18 mouse cellular contexts compared by ENCODE assay signal in genomic region chr3:87785626-87786214, GRCm38 (mm10). TPM values are rescaled to one million over a fixed set of nuclear protein-coding genes. Genes with fewer than 3 reads are reported as not detected.
DNase-seq lines count a peak whose midpoint lies in the region; ATAC-seq and TF ChIP-seq lines count a peak whose summit lies in the region.
"Had no signal": no experiment of that assay in that cellular context is flagged by ENCODE, and none has a peak within 500 bp of the region (broad histone marks: within the 10 kb centered on the region; RNA-seq: fewer than 3 reads in every experiment).

No protein-coding gene starts in this region.

- WGBS in heart, embryonic 16.5 days = 10% methylated on average over 6 of the region's 6 CpGs
- 13% methylated on average over 6 of the region's 6 CpGs for WGBS in heart, embryonic 12.5 days
- WGBS in lung, embryonic 16.5 days = 20% methylated on average over 6 of the region's 6 CpGs
- WGBS in limb, embryonic 14.5 days = 36% methylated on average over 6 of the region's 6 CpGs

- ATAC-seq in heart, embryonic 16.5 days (replicated peaks; ENCODE audit: extremely low read depth, insufficient read depth, low FRiP score) = peak; percentile 41; the same call in 1 of the 2 replicates
- no peak for ATAC-seq in heart, embryonic 12.5 days (ENCODE audit: insufficient number of reproducible peaks, low FRiP score)
- peak; percentile 63; the same call in 1 of the 2 replicates for ATAC-seq in lung, embryonic 16.5 days (ENCODE audit: low read depth)
- peak; percentile 86 for ATAC-seq in limb, embryonic 14.5 days (ENCODE audit: low FRiP score, low read depth)
- ATAC-seq: forebrain, embryonic 14.5 days; midbrain, embryonic 16.5 days had no signal

- H3K9ac ChIP-seq in heart, embryonic 16.5 days (ENCODE audit: low read length) = 0 out of 2 replicates have a peak overlapping the region, but pooled peaks have one; percentile 5
- H3K9ac ChIP-seq in heart, embryonic 12.5 days = no peak overlapping the region
- H3K9ac ChIP-seq in lung, embryonic 16.5 days (ENCODE audit: low read length) = no peak overlapping the region
- H3K9ac ChIP-seq in limb, embryonic 14.5 days (ENCODE audit: low read depth, low read length, severe bottlenecking) = no peak overlapping the region
- H3K9ac ChIP-seq: liver, embryonic 13.5 days had no signal

- H3K4me3 ChIP-seq in heart, embryonic 16.5 days (ENCODE audit: low read length) = no peak overlapping the region
- no peak overlapping the region for H3K4me3 ChIP-seq in heart, embryonic 12.5 days
- H3K4me3 ChIP-seq in lung, embryonic 16.5 days (ENCODE audit: low read length) = no peak overlapping the region
- H3K4me3 ChIP-seq in limb, embryonic 14.5 days (replicated peaks; ENCODE audit: low read length) = no peak overlapping the region
- H3K4me3 ChIP-seq: liver, embryonic 13.5 days had no signal

- H3K27ac ChIP-seq in heart, embryonic 16.5 days (ENCODE audit: low read length) = no peak overlapping the region
- H3K27ac ChIP-seq in heart, embryonic 12.5 days (ENCODE audit: poor library complexity, severe bottlenecking) = no peak overlapping the region
- H3K27ac ChIP-seq in lung, embryonic 16.5 days (ENCODE audit: low read length) = peak overlapping the region; percentile 15; the same call in 1 of the 2 replicates
- no peak overlapping the region for H3K27ac ChIP-seq in limb, embryonic 14.5 days (replicated peaks; ENCODE audit: low read depth, low read length)
- H3K27ac ChIP-seq: liver, embryonic 13.5 days had no signal

- peaks cover 9% of the 10 kb centered on the region for H3K4me1 ChIP-seq in heart, embryonic 16.5 days (ENCODE audit: control insufficient read depth, insufficient read depth, low read length)
- peaks cover 22% of the 10 kb centered on the region for H3K4me1 ChIP-seq in heart, embryonic 12.5 days (replicated peaks)
- H3K4me1 ChIP-seq in lung, embryonic 16.5 days (replicated peaks; ENCODE audit: control insufficient read depth, insufficient read depth, low read length) = peaks cover 4% of the 10 kb centered on the region; the same call in 1 of the 2 replicates
- H3K4me1 ChIP-seq in limb, embryonic 14.5 days (ENCODE audit: control insufficient read depth, insufficient read depth, low read length) = peaks cover 8% of the 10 kb centered on the region

- no peak overlapping the region for H3K4me2 ChIP-seq in heart, embryonic 16.5 days (ENCODE audit: low read depth, low read length)
- H3K4me2 ChIP-seq in heart, embryonic 12.5 days = no peak overlapping the region
- no peak overlapping the region for H3K4me2 ChIP-seq in lung, embryonic 16.5 days (ENCODE audit: low read depth, low read length)
- no peak overlapping the region for H3K4me2 ChIP-seq in limb, embryonic 14.5 days (replicated peaks; ENCODE audit: low read depth, low read length, severe bottlenecking)
- H3K4me2 ChIP-seq: liver, embryonic 13.5 days had no signal

- no peak for DNase-seq in lung, postnatal 25 days (ENCODE audit: low spot score)
- DNase-seq in adrenal gland, postnatal 36 days = peak; percentile 35 to 40
- DNase-seq in limb, embryonic 14.5 days (ENCODE audit: low spot score) = peak; percentile 69
- no peak for DNase-seq in gastrocnemius, adult 18-20 months (ENCODE audit: low spot score)
- DNase-seq: cerebellum, adult 11-12 months; heart, adult 18-20 months; heart, postnatal 36 days; kidney, postnatal 4 days; liver, embryonic 13.5 days; right cerebral cortex, postnatal 25 days had no signal

- H3K27me3 ChIP-seq in heart, embryonic 16.5 days (ENCODE audit: control insufficient read depth, insufficient read depth, low read length) = peaks cover 21% of the 10 kb centered on the region
- H3K27me3 ChIP-seq in heart, embryonic 12.5 days (replicated peaks) = peaks cover 55% of the 10 kb centered on the region
- H3K27me3 ChIP-seq in lung, embryonic 16.5 days (ENCODE audit: control insufficient read depth, insufficient read depth, low read depth, low read length) = peaks cover 3% of the 10 kb centered on the region; the same call in 1 of the 2 replicates
- no peaks in the 10 kb centered on the region for H3K27me3 ChIP-seq in limb, embryonic 14.5 days (ENCODE audit: control insufficient read depth, insufficient read depth, low read length)

- H3K36me3 ChIP-seq in heart, embryonic 16.5 days (ENCODE audit: control insufficient read depth, insufficient read depth) = no peaks in the 10 kb centered on the region
- H3K36me3 ChIP-seq in heart, embryonic 12.5 days = no peaks in the 10 kb centered on the region
- no peaks in the 10 kb centered on the region for H3K36me3 ChIP-seq in lung, embryonic 16.5 days (ENCODE audit: control insufficient read depth, insufficient read depth, low read length)
- H3K36me3 ChIP-seq in limb, embryonic 14.5 days (ENCODE audit: control insufficient read depth, insufficient read depth, low read length) = no peaks in the 10 kb centered on the region
- H3K36me3 ChIP-seq: G1E; liver, embryonic 13.5 days had no signal

- no peak for TF ChIP-seq POLR2A in limb, embryonic 14.5 days (IDR thresholded peaks at IDR 0.05; ENCODE audit: borderline replicate concordance, extremely low read depth, insufficient read depth, insufficient read length)

- no peaks in the 10 kb centered on the region for H3K9me3 ChIP-seq in heart, embryonic 16.5 days (replicated peaks; ENCODE audit: control insufficient read depth, low read length)
- no peaks in the 10 kb centered on the region for H3K9me3 ChIP-seq in heart, embryonic 12.5 days (replicated peaks)
- no peaks in the 10 kb centered on the region for H3K9me3 ChIP-seq in lung, embryonic 16.5 days (ENCODE audit: control insufficient read depth, low read length)
- H3K9me3 ChIP-seq in limb, embryonic 14.5 days (ENCODE audit: control insufficient read depth, low read length) = no peaks in the 10 kb centered on the region
- H3K9me3 ChIP-seq: G1E; liver, embryonic 13.5 days had no signal

RNA-seq across cellular contexts. Expression of gene Ntrk1, which starts 9.2 kb away (rescaled TPM):
- polyA plus RNA-seq in heart, embryonic 16.5 days (2015; fragmentation: Nextera tagmentation; extraction: Ambion mirVana) = 0.39 and 0.44 TPM in 2 replicates
- 0.26 and 0.30 TPM in 2 replicates for polyA plus RNA-seq in heart, embryonic 12.5 days (2016; fragmentation: Nextera tagmentation; extraction: Ambion mirVana)
- polyA plus RNA-seq in lung, embryonic 16.5 days (2015; fragmentation: Nextera tagmentation; extraction: Ambion mirVana) = 1.5 and 1.6 TPM in 2 replicates
- total RNA-seq in adrenal gland, postnatal 36 days (2021) = 1 to 10 TPM; 3.8 to 6.8 TPM
- polyA plus RNA-seq in limb, embryonic 14.5 days (2012; rRNA removed) = 2.7 and 3.7 TPM in 2 replicates
- 1.3 and 2.1 TPM in 2 replicates for polyA plus RNA-seq in limb, embryonic 14.5 days (2014; fragmentation: Nextera tagmentation; extraction: Ambion mirVana)
- total RNA-seq in gastrocnemius, adult 18-20 months (2021) = not detected
- total RNA-seq: common myeloid progenitor, adult 5-6 weeks; G1E; megakaryocyte, adult 5-6 weeks had no signal
- polyA plus RNA-seq: G1E had no signal

RNA-seq across cellular contexts. Expression of gene Insrr, which starts 11.0 kb away (rescaled TPM):
- polyA plus RNA-seq in heart, embryonic 16.5 days (2015; fragmentation: Nextera tagmentation; extraction: Ambion mirVana) = not detected in 2 replicates
- 0.21 TPM in 1 of 2 replicates, not detected in the other for polyA plus RNA-seq in heart, embryonic 12.5 days (2016; fragmentation: Nextera tagmentation; extraction: Ambion mirVana)
- 0.04 and 0.23 TPM in 2 replicates for polyA plus RNA-seq in lung, embryonic 16.5 days (2015; fragmentation: Nextera tagmentation; extraction: Ambion mirVana)
- total RNA-seq in adrenal gland, postnatal 36 days (2021) = under 1 TPM; 0.56 to 0.86 TPM
- polyA plus RNA-seq in limb, embryonic 14.5 days (2012; rRNA removed) = 1.4 and 1.7 TPM in 2 replicates
- 0.22 and 0.35 TPM in 2 replicates for polyA plus RNA-seq in limb, embryonic 14.5 days (2014; fragmentation: Nextera tagmentation; extraction: Ambion mirVana)
- not detected for total RNA-seq in gastrocnemius, adult 18-20 months (2021)
- total RNA-seq: common myeloid progenitor, adult 5-6 weeks; megakaryocyte, adult 5-6 weeks had no signal
- polyA plus RNA-seq: G1E had no signal

RNA-seq across cellular contexts. Expression of gene Lrrc71, which starts 37.3 kb away (rescaled TPM):
- polyA plus RNA-seq in heart, embryonic 16.5 days (2015; fragmentation: Nextera tagmentation; extraction: Ambion mirVana) = 0.71 and 0.87 TPM in 2 replicates
- polyA plus RNA-seq in heart, embryonic 12.5 days (2016; fragmentation: Nextera tagmentation; extraction: Ambion mirVana) = 0.30 and 0.46 TPM in 2 replicates
- polyA plus RNA-seq in lung, embryonic 16.5 days (2015; fragmentation: Nextera tagmentation; extraction: Ambion mirVana) = 3.9 and 5.9 TPM in 2 replicates
- total RNA-seq in adrenal gland, postnatal 36 days (2021) = under 1 TPM; 0.66 to 0.72 TPM
- 0.28 and 0.52 TPM in 2 replicates for polyA plus RNA-seq in limb, embryonic 14.5 days (2012; rRNA removed)
- polyA plus RNA-seq in limb, embryonic 14.5 days (2014; fragmentation: Nextera tagmentation; extraction: Ambion mirVana) = 0.33 and 0.83 TPM in 2 replicates
- not detected for total RNA-seq in gastrocnemius, adult 18-20 months (2021)
- polyA plus RNA-seq: G1E had no signal

RNA-seq across cellular contexts. Expression of gene Pear1, which starts 38.4 kb away (rescaled TPM):
- polyA plus RNA-seq in heart, embryonic 16.5 days (2015; fragmentation: Nextera tagmentation; extraction: Ambion mirVana) = 19.4 and 21.5 TPM in 2 replicates
- polyA plus RNA-seq in heart, embryonic 12.5 days (2016; fragmentation: Nextera tagmentation; extraction: Ambion mirVana) = 15.7 and 16.1 TPM in 2 replicates
- 32.4 and 34.5 TPM in 2 replicates for polyA plus RNA-seq in lung, embryonic 16.5 days (2015; fragmentation: Nextera tagmentation; extraction: Ambion mirVana)
- total RNA-seq in adrenal gland, postnatal 36 days (2021) = 10 to 100 TPM; 20.3 to 30.7 TPM
- polyA plus RNA-seq in limb, embryonic 14.5 days (2012; rRNA removed) = 47.2 and 65.4 TPM in 2 replicates
- 21.5 and 27.0 TPM in 2 replicates for polyA plus RNA-seq in limb, embryonic 14.5 days (2014; fragmentation: Nextera tagmentation; extraction: Ambion mirVana)
- 1 to 10 TPM; 6.3 to 6.4 TPM for total RNA-seq in gastrocnemius, adult 18-20 months (2021)
- polyA plus RNA-seq: G1E had no signal

Comparison
In these comparisons a context has a peak if more than half of its experiments do, and no peak if none do; other contexts are left out.
1. DNase-seq: peak in adrenal gland, postnatal 36 days (2 of 2) and limb, embryonic 14.5 days (single experiment); none in lung, postnatal 25 days (single experiment) and gastrocnemius, adult 18-20 months (single experiment).